Comparison of ENCODE assay signal across 1 mouse cellular context in the genomic region with DNA sequence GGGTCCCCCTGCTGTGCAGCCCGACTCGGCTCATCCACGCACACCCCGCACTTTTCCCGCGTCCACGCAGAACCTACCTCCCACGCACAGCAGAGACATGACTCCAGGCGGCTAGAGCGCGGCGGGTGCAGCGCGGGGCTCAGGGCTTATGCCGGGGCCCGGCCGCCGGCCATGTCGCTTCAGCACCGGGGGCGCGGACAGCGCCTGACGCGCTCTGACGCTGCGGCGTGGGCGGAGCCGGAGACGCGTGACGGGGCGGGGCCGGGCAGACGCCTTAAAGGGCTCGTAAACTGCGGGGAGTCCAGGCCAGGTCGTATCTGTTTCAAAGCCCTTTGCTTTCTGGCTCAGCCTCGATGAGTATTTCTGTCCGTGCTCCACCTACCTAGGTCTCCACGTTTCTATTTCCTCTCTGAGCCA.
A peak's percentile ranks its signal among the peaks of the same experiment; 100 is the strongest.
TF ChIP-seq lines count a peak whose summit lies in the region.

A gene (minus strand): TSS at position 209 of the 417 bp plus-strand sequence.

TF ChIP-seq in MEL, 35 proteins besides CTCF, POLR2A, EP300 and RAD21 (continued from another document):
- TF ChIP-seq MXI1 (IDR thresholded peaks at IDR 0.05; ENCODE audit: low read depth, low read length) (peak; percentile 98), TCF12 (IDR thresholded peaks at IDR 0.05; ENCODE audit: low read depth, low read length) (0 out of 2 replicates have a peak, but pooled peaks have one; percentile 27), MYB (IDR thresholded peaks at IDR 0.05; ENCODE audit: low read depth, low read length) (no peak), TAL1 (IDR thresholded peaks at IDR 0.05; ENCODE audit: low read length) (no peak), TBP (IDR thresholded peaks at IDR 0.05; ENCODE audit: low read depth, low read length) (peak; percentile 52; the same call in 1 of the 2 replicates), USF2 (IDR thresholded peaks at IDR 0.05; ENCODE audit: borderline replicate concordance in 1 of 2, insufficient read depth in 1 of 2, low read depth in 1 of 2, low read length in 2 of 2) (no peak)
